Mouse (Mus musculus): ENCODE results near the gene Raet1d.
"Not testable (repeated sequence)": the region's sequence is repeated elsewhere in the genome, so short reads cannot be mapped to it uniquely, and the experiment has no call there.

The Raet1d gene

DNA sequence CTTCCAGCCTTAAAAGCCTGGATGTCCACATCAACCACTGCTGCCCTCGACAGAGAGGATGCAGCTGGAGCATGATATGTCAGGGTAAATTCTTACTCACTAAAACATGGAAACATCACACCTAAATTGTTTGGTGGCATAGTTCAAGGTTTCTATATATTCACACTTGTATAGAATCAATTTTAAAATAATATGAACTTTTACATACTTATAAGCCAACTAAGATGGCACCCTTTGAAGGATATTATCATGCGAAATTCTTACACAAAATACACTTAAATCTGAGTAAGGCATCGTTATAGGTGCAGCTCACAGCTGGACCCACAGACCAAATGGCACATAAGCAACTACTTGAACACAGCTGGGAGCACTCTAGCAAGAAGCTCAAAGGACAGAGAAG lies at the start of gene Raet1d:
Raet1d (plus strand) TSS at position 301 of the 400 bp plus-strand sequence.
- DNase-seq (ENCODE audit: low read depth, low spot score), result not testable (repeated sequence)

DNA sequence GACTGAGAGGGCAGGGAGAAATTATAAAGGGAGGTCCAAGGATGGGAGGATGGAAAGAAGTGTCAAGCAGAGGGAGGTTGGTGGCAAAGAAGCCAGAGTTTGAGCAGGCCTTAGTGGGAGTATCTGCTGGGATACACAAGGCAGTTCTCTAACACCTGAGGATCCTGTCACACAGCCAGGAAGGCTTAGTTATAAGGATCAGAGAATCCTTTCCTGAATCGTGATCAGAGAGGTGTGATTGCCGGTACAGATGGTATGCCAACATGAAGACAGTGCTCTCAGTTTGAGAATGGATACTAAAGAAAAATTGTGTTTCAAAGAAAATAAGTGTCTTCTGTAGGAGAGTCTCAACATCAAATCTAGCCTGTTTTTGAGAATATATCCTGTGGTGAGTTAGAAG lies 37.5 kb upstream of the Raet1d start:
- DNase-seq (ENCODE audit: low read depth, low spot score), result no peak

DNA sequence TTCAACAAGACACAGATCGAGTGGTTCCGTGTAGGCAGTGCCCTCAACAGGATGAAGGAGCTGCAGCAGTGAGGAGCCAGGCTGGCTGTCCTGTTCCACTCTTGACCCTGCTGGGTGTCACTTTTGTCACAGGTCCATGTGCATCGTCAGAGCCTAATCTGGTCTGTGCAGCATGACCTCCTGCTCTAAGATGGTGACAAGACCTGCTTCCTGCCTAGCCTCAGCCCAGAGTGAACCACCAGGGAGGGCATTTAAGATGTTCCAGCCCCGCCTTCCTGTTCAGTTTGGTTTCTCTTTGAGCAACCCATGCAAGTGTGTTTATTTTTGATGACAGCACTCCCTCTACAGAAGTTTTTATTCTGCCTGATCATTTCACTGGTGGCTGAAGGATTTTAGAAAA lies 14.6 kb upstream of the Raet1d start:
- DNase-seq (ENCODE audit: low read depth, low spot score), result not testable (repeated sequence)

DNA sequence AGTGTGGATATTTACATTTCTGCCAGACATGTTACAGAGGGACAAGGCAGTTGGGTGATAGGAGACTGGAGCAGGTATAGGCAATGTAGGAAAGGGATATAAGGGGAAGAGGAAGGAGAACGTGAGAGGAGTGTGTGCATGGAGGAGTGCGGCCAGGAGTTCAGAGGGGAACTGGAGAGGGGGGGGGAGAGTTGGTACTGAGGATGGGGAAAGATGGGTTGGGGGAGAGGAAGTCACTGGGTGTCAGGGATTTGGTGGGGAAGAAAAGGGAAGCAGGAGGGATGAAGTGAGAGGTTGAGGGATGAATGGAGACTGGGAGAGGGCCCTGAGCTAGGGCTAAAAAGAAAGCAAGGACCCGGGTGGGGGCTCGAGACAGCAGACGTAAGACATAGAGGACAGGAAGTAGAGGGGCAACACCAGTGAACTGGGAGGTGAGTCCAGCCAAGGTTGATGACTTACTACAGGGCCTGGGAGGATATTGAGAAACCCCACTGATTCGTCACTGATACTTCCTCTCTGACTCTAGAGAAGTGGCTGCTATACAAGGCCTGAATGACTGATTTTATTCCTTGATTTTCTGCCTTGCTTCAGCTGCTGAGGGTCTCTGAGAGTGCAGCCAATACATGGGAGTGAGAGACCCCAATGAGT lies 6.7 kb upstream of the Raet1d start:
- DNase-seq (ENCODE audit: low read depth, low spot score), result not testable (repeated sequence)

DNA sequence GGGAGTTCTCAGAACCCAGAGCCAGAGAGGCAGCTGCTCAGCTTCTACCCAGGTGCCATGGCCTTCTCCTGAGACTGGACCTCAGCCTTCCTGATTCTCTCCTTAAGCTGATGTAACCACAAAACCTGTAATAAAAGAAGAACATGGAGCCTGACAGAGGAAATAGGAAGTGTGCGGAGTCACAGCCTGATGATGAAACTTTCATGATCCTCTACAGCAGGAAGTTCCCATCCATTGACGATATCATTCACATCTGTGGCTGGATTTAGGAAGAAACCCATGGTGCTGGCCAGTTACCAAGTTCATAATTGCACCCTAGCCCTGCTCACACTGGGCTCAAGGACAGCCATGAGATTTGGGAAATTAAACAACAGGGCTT lies 6.2 kb upstream of the Raet1d start:
- not testable (repeated sequence) for DNase-seq (ENCODE audit: low read depth, low spot score)

DNA sequence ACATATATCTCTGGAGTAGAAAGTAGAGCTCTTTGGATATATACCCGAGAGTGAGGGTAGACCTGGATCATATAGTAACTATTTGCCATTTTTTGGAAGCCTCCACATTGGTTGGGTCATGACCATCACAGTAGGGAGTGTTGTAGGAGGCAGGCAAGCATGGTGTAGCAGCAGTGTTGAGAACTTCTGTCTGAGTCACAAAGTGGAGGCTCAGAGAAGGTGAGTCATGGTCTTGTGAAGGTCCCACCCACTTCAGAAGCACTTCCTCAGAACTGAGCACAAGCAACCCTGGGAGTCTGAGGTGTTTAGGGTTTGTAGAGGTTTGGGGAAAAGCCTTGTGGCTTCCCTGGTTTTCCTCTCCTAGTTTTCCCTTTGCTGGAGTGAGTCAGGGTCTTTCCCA lies 3.0 kb upstream of the Raet1d start:
- DNase-seq (ENCODE audit: low read depth, low spot score), result not testable (repeated sequence)

DNA sequence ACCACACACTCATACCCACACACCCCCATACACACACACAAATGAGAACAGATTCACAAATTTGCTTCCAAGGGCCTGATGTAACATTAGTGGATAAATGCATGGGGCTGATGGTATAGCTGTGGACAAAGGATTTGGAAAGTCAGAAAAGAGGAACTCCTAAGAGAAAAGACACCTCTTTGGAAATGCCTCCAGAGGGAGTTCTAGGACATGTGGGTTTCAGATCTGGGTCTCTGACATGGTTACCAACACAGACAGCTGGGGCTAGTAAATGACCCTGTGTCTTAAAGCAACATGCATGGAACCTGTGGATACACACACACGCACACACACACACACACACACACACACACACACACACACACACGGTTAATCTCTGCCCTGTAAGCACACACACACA lies 605 bp downstream of the Raet1d start:
- DNase-seq (ENCODE audit: low read depth, low spot score), result not testable (repeated sequence)

DNA sequence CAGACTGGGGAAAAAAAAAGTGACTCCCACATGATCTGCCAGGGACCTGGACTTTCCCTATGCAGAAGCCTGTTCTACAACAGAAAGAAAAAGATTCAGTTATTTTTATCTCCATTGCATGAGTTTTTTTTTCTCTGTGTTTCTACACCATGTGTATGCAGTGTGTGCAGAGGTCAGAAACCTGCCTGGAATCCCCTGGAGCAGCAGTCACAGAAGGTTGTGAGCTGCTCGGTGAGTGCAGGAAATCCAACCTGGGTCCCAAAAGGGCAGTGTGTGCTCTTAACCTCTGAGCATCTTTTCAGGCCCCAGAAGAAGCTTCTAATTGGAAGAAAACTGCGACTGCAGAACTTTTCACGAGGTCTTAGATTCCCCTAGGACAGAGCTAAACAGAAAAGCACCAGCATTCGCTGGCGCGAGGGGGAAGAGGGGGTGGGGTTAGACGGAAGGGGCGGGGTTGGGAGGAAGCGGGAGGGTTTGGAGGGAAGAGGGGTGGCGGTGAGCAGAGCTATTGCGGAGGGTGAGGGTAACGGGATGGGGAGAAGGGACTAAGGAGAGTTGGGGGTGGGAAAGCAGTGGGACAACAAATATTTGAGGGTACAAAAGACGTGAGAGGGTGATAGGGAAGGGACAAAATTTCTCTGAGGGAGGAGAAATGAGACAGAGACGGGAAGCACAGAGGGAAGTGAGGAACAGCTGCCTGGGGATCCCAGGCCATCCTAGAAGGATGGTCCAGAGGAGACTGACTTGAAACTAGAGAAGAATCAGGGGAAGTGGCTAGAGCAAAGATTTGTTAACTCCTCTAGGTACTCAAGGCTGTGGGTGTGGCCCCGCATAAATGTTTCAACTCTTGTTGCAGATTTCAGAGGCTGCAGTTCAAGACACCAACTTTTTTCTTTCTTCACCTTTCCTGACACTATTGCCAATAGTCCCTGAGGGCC lies 1.3 kb downstream of the Raet1d start:
- DNase-seq (ENCODE audit: low read depth, low spot score), result not testable (repeated sequence)

DNA sequence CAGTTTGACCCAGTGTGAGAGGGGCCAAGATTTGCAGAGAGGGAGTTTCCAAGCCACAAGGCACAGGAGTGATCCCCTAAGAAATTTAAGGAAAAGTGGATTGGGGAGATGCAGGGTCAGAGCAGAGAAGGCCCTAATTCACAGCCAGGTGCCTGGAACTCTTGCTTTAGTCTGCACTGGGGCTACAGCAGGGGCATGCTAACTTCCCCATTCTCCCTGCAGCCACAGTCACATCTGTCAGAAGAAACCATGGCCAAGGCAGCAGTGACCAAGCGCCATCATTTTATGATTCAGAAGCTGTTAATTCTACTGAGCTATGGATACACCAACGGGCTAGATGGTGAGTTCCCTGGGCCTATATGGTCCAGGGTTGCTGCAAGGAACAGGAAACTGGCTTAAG lies 2.1 kb downstream of the Raet1d start:
- DNase-seq (ENCODE audit: low read depth, low spot score), result not testable (repeated sequence)

DNA sequence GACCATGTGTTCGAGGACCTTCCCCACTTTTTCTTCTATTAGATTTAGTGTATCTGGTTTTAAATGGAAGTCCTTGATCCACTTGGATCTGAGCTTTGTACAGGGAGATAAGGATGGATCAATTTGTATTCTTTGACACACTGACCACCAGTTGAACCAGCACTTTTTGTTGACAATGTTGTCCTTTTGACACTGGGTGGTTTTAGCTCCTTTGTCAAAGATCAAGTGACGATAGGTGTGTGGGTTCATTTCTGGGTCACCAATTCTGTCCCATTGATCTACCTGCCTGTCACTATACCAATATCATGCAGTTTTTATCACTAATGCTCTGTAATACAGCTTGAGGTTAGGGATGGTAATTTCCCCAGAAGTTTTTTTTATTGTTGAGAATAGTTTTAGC lies 4.6 kb downstream of the Raet1d start:
- DNase-seq (ENCODE audit: low read depth, low spot score), result not testable (repeated sequence)

DNA sequence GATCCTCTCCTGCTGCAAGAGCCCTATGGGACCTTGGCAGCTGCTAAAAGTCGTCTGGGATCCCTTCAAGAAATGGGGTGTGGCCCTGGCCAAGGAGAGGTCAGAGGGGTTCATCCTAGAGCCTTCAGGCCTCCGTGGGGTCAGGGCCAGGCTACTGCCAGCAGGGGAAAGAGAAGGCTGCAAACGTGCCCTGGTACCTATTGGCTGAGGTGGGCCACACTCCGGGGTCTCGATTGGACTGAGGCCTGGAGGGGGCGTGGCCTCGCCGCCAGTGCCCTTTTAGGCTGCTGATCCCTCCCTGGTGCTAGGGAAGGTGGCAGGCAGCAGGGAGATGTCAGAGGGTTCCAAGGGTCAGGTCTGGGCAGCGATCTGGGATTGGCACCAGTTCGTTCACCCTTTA lies 20.9 kb downstream of the Raet1d start:
- not testable (repeated sequence) for DNase-seq (ENCODE audit: low read depth, low spot score)

DNA sequence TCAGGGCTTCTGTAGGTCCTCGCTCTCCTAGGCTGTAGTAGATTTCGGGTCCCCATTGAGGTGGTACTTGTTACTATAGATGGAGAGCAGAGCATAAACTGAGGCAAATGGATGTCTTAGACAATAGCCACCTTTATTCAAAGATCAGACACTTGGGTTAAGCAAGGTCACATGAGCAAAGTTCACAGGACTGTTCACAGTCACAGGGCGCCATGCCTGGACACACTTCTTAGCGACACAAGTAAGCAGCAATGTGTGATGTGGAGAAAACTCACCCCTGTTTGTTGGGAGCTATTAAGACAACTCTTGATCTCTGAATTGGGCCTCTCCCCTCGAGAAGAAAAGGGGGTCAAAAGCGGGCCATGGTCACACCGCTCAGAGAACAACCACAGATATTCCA lies 29.8 kb downstream of the Raet1d start:
- not testable (repeated sequence) for DNase-seq (ENCODE audit: low read depth, low spot score)

DNA sequence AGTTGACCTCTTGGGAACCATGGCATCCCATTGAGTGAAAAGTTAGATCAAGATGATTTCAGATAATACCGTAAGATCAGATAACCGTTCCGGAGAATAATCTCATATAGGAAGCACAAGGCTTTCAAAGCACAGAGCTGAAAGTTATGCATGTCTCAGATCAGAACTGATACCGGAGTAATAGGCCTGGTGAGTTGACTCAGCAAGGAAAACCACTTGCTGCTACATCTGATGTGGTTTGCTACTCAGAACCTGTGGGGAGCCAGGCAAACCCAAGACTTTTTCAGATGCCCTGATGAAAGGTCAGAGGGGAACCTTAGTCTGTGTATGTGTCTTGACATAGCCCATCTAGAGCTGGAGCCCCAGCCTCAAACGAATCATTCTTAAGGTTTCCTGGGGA lies 31.3 kb downstream of the Raet1d start:
- DNase-seq (ENCODE audit: low read depth, low spot score), result not testable (repeated sequence)

DNA sequence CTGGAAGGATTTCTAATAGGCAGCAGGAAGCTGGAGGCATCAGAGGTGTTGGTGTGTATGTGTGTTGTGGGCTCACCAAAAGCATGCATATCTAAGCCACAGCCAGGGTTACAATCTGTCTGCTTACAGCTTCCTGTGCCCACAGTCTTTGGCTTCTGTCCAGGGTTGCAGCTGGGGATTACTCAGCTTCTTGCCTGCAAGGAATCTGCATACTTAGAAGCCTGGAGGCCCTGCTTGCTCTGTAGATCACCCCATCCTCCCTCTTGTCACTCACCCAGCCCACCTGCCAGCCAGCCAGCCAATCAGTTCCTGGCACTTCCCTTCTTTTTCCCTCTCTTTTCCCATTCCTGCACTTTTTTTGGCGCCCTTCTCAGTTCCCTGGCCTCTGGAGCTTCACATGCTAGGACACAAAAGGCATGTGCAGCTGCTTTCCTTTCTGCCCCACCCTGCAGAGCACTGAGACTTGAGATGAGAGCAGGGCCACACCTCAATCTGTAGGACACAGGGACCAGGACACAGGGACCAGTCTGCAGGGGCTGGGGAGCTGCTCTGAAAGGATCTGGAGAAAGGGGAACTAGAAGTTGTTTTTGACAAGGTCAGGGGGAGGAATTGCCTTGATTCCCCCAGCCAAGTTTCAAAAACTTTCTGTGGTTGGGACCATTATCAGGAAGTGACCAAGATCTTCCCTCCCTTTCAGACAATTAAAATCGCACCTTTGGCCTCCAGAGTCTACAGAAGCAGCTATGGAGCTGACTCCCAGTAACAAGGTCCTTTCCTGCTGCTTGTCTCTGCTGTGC lies 32.9 kb downstream of the Raet1d start:
- not testable (repeated sequence) for DNase-seq (ENCODE audit: low read depth, low spot score)

DNA sequence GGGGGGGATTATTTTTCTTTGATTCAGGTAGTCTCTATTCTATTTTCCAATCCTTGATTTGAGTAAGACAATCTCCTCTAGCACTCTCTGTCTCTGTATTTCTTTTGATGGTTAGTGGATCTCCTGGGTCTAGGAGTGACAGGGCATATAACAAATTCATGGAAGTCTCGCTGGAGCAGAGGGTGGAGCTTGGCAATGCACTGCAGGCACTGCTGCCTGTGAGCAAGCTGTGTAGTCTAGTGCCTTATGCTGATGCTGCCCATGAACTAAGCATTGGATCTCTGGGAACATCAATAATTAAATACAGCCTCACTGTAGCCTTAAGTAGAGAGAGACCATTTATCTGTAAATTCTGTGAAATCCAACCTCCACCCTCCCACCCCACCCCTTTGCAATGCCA lies 36.3 kb downstream of the Raet1d start:
- DNase-seq (ENCODE audit: low read depth, low spot score), result not testable (repeated sequence)

DNA sequence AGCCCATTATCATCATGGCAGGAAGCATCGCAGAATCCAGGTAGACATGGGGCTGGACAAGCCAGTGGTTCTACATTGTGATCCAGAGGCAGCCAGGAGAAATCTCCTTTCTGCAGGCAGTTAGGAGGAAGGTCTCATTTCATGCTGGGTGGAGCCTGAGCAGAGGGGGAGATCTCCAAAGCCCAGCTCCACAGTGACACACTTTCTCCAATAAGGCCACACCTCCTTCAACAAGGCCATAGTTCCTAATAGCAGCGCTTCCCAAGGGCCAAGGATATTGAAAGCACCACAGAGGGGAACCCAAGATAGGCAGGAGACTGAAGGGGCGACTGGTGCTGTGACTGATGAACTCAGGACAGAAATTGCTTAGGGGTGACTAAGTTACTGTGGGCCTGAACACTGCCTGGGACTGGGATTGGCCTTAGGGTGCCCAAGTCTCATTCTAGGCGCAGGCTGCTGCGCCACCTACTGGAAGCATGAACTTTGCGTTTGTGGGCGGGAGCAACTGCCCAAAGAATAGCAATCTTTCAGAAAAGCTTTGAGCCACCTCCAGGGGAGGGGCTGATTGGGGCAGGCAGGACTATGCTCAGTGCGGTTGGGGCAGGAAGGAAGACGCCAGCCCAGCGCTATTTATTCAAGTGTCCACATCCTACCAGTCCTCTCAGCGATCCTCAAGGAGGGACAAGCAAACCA lies 42.0 kb downstream of the Raet1d start:
- DNase-seq (ENCODE audit: low read depth, low spot score), result not testable (repeated sequence)

DNA sequence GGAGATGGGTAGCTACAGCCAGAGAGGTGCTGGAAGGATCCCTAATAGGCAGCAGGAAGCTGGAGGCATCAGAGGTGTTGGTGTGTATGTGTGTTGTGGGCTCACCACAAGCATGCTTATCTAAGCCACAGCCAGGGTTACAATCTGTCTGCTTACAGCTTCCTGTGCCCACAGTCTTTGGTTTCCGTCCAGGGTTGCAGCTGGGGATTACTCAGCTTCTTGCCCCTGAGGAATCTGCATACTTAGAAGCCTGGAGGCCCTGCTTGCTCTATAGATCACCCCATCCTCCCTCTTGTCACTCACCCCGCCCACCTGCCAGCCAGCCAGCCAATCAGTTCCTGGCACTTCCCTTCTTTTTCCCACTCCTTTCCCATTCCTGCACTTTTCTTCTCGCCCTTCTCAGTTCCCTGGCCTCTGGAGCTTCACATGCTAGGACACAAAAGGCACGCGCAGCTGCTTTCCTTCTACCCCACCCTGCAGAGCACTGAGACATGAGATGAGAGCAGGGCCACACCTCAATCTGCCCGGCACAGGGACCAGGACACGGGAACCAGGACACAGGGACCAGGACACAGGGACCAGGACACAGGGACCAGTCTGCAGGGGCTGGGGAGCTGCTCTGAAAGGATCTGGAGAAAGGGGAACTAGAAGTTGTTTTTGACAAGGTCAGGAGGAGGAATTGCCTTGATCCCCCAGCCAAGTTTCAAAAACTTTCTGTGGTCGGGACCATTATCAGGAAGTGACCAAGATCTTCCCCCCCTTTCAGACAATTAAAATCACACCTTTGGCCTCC lies 53.5 kb downstream of the Raet1d start:
- DNase-seq (ENCODE audit: low read depth, low spot score), result not testable (repeated sequence)

Measured in c-Kit-negative CD71-positive TER-119-positive erythroid progenitor cells, embryonic 14.5 days (primary cell).